Mouse (Mus musculus): Measurements from ENCODE around the gene Plagl1. TPM values are rescaled to one million over a fixed set of nuclear protein-coding genes. Genes with fewer than 3 reads are reported as not detected.

Plagl1 gene
- polyA plus RNA-seq, 1 experiment from 2014 or later = 237 TPM

GRCm38 (mm10) chr10:13116706-13117665, 56.7 kb downstream of the Plagl1 start:
- no peaks in the 10 kb centered on the region for H3K27me3 ChIP-seq (replicated peaks)
- H3K4me3 ChIP-seq (replicated peaks) = no peak overlapping the region
- ATAC-seq (ENCODE audit: insufficient read depth, low FRiP score, low read depth) = no peak
- 42% methylated on average over 9 of the region's 9 CpGs for WGBS
- H3K4me1 ChIP-seq = peaks cover 16% of the 10 kb centered on the region
- no peak overlapping the region for H3K27ac ChIP-seq
- H3K9ac ChIP-seq = no peak overlapping the region
- no peaks in the 10 kb centered on the region for H3K36me3 ChIP-seq
- H3K4me2 ChIP-seq = no peak overlapping the region
- no peaks in the 10 kb centered on the region for H3K9me3 ChIP-seq

- WGBS = 68% methylated on average over 7 of the region's 7 CpGs
- Histone ChIP-seq H3K9ac (no peak overlapping the region), H3K4me2 (no peak overlapping the region), H3K4me3 (replicated peaks) (no peak overlapping the region), H3K4me1 (peaks cover 12% of the 10 kb centered on the region), H3K27ac (peak overlapping the region; percentile 33; the same call in 1 of the 2 replicates), H3K9me3 (no peaks in the 10 kb centered on the region), H3K27me3 (replicated peaks) (no peaks in the 10 kb centered on the region), H3K36me3 (no peaks in the 10 kb centered on the region)
- no peak for ATAC-seq (ENCODE audit: insufficient read depth, low FRiP score, low read depth)
Measured at GRCm38 (mm10) chr10:13118024-13118769, 57.9 kb downstream of the Plagl1 start.

DNA sequence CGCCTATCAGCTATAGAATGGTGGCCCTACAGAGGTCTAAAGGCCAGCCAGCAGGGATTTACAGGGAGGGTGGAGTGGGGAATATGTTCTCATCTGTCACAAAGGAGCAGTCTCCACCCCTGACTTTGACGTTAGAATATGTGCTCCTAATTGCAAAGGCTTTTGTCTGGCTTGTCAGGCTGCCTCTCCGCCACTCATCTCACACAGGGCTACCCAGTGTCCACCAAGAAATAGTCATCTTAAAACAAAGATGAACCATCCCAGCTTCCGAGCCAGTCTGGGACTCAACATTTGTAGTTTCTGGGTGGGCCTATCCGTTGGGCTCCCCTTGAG, 58.4 kb downstream of the Plagl1 start:
- no peak overlapping the region for H3K4me2 ChIP-seq
- H3K4me1 ChIP-seq = peaks cover 9% of the 10 kb centered on the region
- no peaks in the 10 kb centered on the region for H3K9me3 ChIP-seq
- no peak for ATAC-seq (ENCODE audit: insufficient read depth, low FRiP score, low read depth)
- H3K27ac ChIP-seq = peak overlapping the region; percentile 55; the same call in 1 of the 2 replicates
- H3K36me3 ChIP-seq = no peaks in the 10 kb centered on the region
- H3K27me3 ChIP-seq (replicated peaks) = no peaks in the 10 kb centered on the region
- 61% methylated on average over 5 of the region's 5 CpGs for WGBS
- no peak overlapping the region for H3K9ac ChIP-seq
- no peak overlapping the region for H3K4me3 ChIP-seq (replicated peaks)

DNA sequence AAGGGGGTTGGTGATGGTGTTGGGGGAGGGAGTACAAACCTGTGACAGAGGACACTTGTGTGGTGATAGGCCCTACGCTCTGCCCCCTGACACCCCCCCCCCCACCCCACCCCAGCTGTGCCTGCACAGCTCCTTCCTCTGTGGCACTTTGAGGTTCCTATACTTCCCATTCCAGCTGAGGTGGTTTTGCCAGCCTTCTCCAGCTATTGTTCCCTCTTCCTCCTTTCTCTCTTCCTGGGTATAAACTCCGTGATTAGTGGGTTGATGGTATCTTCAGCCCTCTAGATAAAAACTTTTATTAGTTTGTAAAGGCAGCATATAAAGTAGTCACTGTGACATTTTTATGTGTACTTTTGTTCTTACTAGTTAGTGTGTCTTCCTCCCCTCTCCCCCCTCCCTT, 59.0 kb downstream of the Plagl1 start:
- Histone ChIP-seq H3K4me1 (peaks cover 9% of the 10 kb centered on the region; the same call in 1 of the 2 replicates), H3K9ac (no peak overlapping the region), H3K27me3 (replicated peaks) (no peaks in the 10 kb centered on the region), H3K27ac (peak overlapping the region; percentile 55; the same call in 1 of the 2 replicates), H3K4me3 (replicated peaks) (no peak overlapping the region), H3K4me2 (no peak overlapping the region), H3K36me3 (no peaks in the 10 kb centered on the region), H3K9me3 (no peaks in the 10 kb centered on the region)
- 68% methylated on average over 2 of the region's 2 CpGs for WGBS
- no peak for ATAC-seq (ENCODE audit: insufficient read depth, low FRiP score, low read depth)

DNA sequence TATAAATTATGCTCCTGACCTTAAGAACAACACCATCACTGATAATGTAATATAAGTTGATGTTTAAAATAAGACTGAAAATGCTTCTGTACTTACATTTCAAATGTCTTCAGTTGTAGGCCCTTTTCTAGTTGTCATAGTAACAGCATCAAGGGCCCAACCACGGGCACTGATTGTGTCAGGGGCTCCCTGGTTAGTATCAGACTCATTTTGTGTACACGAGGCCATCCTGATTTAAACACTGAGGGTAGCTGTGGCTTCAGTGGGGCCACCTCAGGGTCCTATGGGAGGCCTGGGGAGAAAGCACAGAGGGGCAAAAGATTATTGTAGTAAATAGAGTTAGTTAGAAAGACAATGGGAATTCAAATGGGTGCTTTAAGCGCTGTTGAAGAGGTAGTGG, 65.5 kb downstream of the Plagl1 start:
- no peak for ATAC-seq (ENCODE audit: insufficient read depth, low FRiP score, low read depth)
- WGBS = 53% methylated on average over 3 of the region's 3 CpGs

GRCm38 (mm10) chr10:13127335-13127734, 67.0 kb downstream of the Plagl1 start:
- no peak for ATAC-seq (ENCODE audit: insufficient read depth, low FRiP score, low read depth)
- 80% methylated on average over 13 of the region's 13 CpGs for WGBS
- Histone ChIP-seq H3K27ac (no peak overlapping the region), H3K4me2 (no peak overlapping the region), H3K36me3 (peaks cover 9% of the 10 kb centered on the region; the same call in 1 of the 2 replicates), H3K9ac (no peak overlapping the region), H3K9me3 (no peaks in the 10 kb centered on the region), H3K4me3 (replicated peaks) (no peak overlapping the region), H3K27me3 (replicated peaks) (no peaks in the 10 kb centered on the region), H3K4me1 (no peaks in the 10 kb centered on the region)

More for the DNA sequence above, 65.5 kb downstream of the Plagl1 start:
- no peaks in the 10 kb centered on the region for H3K27me3 ChIP-seq (replicated peaks)
- no peak overlapping the region for H3K27ac ChIP-seq
- no peaks in the 10 kb centered on the region for H3K9me3 ChIP-seq
- no peak overlapping the region for H3K4me2 ChIP-seq
- H3K9ac ChIP-seq = no peak overlapping the region
- H3K4me3 ChIP-seq (replicated peaks) = no peak overlapping the region
- H3K4me1 ChIP-seq = no peaks in the 10 kb centered on the region
- peaks cover 9% of the 10 kb centered on the region; the same call in 1 of the 2 replicates for H3K36me3 ChIP-seq

DNA sequence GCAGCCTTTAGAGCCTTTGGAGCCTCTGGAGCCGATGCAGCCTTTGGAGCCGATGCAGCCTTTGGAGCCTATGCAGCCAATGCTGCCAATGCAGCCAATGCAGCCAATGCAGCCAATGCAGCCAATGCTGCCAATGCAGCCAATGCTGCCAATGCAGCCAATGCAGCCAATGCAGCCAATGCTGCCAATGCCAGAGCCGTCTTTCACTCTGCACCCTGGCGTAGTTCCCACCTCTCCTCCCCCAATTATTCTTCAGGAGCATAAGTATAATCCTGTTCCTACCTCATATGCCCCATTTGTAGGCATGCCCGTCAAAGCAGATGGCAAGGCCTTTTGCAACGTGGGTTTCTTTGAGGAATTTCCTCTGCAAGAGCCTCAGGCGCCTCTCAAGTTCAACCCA, 67.6 kb downstream of the Plagl1 start:
- peaks cover 9% of the 10 kb centered on the region; the same call in 1 of the 2 replicates for H3K36me3 ChIP-seq
- no peaks in the 10 kb centered on the region for H3K27me3 ChIP-seq (replicated peaks)
- no peak overlapping the region for H3K27ac ChIP-seq
- ATAC-seq (ENCODE audit: insufficient read depth, low FRiP score, low read depth) = no peak
- WGBS = 89% methylated on average over 7 of the region's 7 CpGs
- H3K4me2 ChIP-seq = no peak overlapping the region
- no peaks in the 10 kb centered on the region for H3K9me3 ChIP-seq
- H3K9ac ChIP-seq = no peak overlapping the region
- H3K4me1 ChIP-seq = no peaks in the 10 kb centered on the region
- no peak overlapping the region for H3K4me3 ChIP-seq (replicated peaks)

GRCm38 (mm10) chr10:13133850-13134249, 73.5 kb downstream of the Plagl1 start:
- Histone ChIP-seq H3K4me3 (replicated peaks) (no peak overlapping the region), H3K27ac (no peak overlapping the region), H3K4me1 (no peaks in the 10 kb centered on the region), H3K9me3 (no peaks in the 10 kb centered on the region), H3K9ac (no peak overlapping the region), H3K4me2 (no peak overlapping the region), H3K36me3 (no peaks in the 10 kb centered on the region), H3K27me3 (replicated peaks) (no peaks in the 10 kb centered on the region)
- 89% methylated on average over 4 of the region's 4 CpGs for WGBS
- ATAC-seq (ENCODE audit: insufficient read depth, low FRiP score, low read depth) = no peak

GRCm38 (mm10) chr10:13135276-13135675, 75.0 kb downstream of the Plagl1 start:
- no peak overlapping the region for H3K4me3 ChIP-seq (replicated peaks)
- no peak overlapping the region for H3K27ac ChIP-seq
- H3K36me3 ChIP-seq = no peaks in the 10 kb centered on the region
- H3K4me2 ChIP-seq = no peak overlapping the region
- H3K27me3 ChIP-seq (replicated peaks) = no peaks in the 10 kb centered on the region
- WGBS = 91% methylated on average over 7 of the region's 7 CpGs
- no peaks in the 10 kb centered on the region for H3K9me3 ChIP-seq
- H3K9ac ChIP-seq = no peak overlapping the region
- ATAC-seq (ENCODE audit: insufficient read depth, low FRiP score, low read depth) = no peak
- peaks cover 3% of the 10 kb centered on the region; the same call in 1 of the 2 replicates for H3K4me1 ChIP-seq

GRCm38 (mm10) chr10:13135751-13136150, 75.4 kb downstream of the Plagl1 start:
- Histone ChIP-seq H3K27me3 (replicated peaks) (no peaks in the 10 kb centered on the region), H3K36me3 (no peaks in the 10 kb centered on the region), H3K4me2 (no peak overlapping the region), H3K4me1 (peaks cover 5% of the 10 kb centered on the region; the same call in 1 of the 2 replicates), H3K27ac (no peak overlapping the region), H3K9ac (no peak overlapping the region), H3K4me3 (replicated peaks) (no peak overlapping the region), H3K9me3 (no peaks in the 10 kb centered on the region)
- WGBS = 87% methylated on average over 7 of the region's 7 CpGs
- no peak for ATAC-seq (ENCODE audit: insufficient read depth, low FRiP score, low read depth)

GRCm38 (mm10) chr10:13137906-13138305, 77.6 kb downstream of the Plagl1 start:
- WGBS = 87% methylated on average over 6 of the region's 6 CpGs
- H3K27me3 ChIP-seq (replicated peaks) = no peaks in the 10 kb centered on the region
- H3K4me2 ChIP-seq = no peak overlapping the region
- H3K4me1 ChIP-seq = peaks cover 6% of the 10 kb centered on the region; the same call in 1 of the 2 replicates
- no peak overlapping the region for H3K9ac ChIP-seq
- no peaks in the 10 kb centered on the region for H3K36me3 ChIP-seq
- no peaks in the 10 kb centered on the region for H3K9me3 ChIP-seq
- H3K4me3 ChIP-seq (replicated peaks) = no peak overlapping the region
- ATAC-seq (ENCODE audit: insufficient read depth, low FRiP score, low read depth) = no peak
- H3K27ac ChIP-seq = no peak overlapping the region

GRCm38 (mm10) chr10:13140434-13140833, 80.1 kb downstream of the Plagl1 start:
- no peak overlapping the region for H3K4me3 ChIP-seq (replicated peaks)
- no peak overlapping the region for H3K4me2 ChIP-seq
- no peak overlapping the region for H3K9ac ChIP-seq
- H3K9me3 ChIP-seq = no peaks in the 10 kb centered on the region
- peaks cover 6% of the 10 kb centered on the region; the same call in 1 of the 2 replicates for H3K4me1 ChIP-seq
- no peaks in the 10 kb centered on the region for H3K27me3 ChIP-seq (replicated peaks)
- peak overlapping the region; percentile 72 for H3K27ac ChIP-seq
- 0 out of 2 replicates have a peak, but pooled peaks have one; percentile 53 for ATAC-seq (ENCODE audit: insufficient read depth, low FRiP score, low read depth)
- 42% methylated on average over 2 of the region's 2 CpGs for WGBS
- H3K36me3 ChIP-seq = no peaks in the 10 kb centered on the region

All from stomach, embryonic 15.5 days (tissue).